Mouse (Mus musculus) erythroblast, embryonic 14.5 days (primary cell): ENCODE measurements around the gene Fgfr2.

Experiments
- GATA1 ChIP-seq: IDR thresholded peaks from 2 replicates; pipeline ENCODE4 v1.6.1; 2012; ENCODE audit warnings: low read length, inconsistent platforms, mixed read lengths
- TAL1 ChIP-seq: IDR thresholded peaks from 3 replicates; pipeline ENCODE4 v1.6.1; 2012; ENCODE audit warnings: low read length, inconsistent platforms, mixed read lengths

DNA sequence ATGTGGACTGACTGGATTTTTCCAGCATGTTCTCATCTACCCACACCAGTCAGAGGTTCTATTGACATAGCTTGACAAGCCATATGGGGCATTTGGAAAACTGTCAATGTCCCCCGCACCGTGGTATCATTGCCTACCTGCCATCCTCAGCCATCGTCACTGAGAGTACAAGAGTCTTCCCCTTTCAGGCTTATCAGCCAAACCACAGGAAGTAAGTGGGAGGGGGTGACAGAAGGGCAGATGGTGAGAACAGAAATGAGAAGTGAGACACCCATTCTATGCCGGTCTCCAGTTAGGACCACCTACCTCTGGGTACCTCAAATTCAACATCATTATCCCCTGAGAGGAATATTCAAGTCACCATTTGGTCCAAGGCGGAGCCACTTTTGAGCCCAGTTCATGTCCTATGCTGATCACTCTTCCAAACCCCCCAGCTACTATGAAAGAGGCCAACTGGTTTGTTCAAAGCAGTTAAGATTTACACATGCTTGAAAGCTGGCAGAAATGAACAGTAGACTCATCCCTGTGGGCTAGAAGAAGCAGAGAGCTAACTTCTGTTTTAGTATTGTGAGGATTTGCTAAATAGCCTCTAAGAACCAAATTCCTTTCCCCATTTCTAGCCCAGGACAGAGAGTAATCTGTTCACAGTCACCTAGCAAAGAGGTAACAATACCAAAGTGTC, 757.3 kb downstream of the Fgfr2 start:
- no peak for TF ChIP-seq GATA1
- no peak for TF ChIP-seq TAL1
